Mouse (Mus musculus): Measurements from ENCODE around the gene Prkn.
A peak's percentile ranks its signal among the peaks of the same experiment; 100 is the strongest.

Gene Prkn

DNA sequence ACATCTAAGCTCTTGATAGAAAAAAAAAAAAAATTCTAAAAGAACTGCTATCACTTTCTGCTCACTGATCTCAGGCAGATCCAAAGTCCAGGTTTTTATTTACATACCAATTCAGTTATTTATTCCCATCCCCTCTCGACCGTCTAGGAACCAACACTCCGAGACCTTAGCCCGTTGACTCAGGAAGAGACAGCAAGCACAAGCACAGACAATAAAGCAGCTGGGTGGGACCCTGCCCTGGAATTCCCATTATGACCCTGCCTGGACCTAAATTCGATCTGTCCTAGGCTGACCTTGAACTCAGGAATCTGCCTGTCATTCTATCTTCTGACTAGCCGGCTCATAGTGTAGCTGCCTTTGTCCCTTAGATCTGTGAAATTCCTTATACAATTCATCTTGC lies 1218.9 kb downstream of the Prkn start:
- DNase-seq: no peak

DNA sequence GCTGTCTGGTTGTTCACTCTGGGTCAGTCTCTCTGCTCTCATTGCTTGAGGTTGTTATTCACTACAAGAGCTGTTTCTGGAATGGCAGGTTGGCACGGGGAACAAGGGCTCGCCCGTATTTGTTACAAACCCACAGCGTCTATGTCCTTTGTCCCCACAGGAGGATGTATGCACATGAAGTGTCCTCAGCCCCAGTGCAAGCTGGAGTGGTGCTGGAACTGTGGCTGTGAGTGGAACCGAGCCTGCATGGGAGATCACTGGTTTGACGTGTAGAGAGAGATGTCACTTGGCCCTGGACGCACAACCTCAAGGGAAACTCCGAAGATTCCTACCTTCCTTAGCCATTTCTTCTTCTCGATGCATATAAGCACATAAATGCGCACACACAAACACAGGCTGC lies 1221.2 kb downstream of the Prkn start:
- no peak for DNase-seq

DNA sequence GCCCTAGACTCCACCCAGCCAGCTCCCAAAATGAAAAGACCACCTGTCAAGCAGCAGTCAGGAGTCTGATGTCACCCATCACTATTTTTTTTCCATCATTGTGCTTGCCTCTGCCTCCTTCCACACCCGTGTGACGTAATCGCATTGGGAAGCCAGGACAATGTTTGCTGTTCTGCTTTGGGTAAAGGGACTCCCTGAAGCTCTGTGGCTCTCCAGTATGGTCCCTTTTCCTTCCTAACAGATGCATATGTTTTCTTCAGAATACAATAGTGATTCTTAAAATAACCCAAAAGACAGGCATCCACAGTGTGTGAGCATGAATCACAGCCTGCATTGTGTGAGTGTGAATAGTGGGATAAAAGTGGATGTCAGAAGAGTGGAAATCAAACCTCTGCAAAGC lies 1222.7 kb downstream of the Prkn start:
- DNase-seq: no peak

DNA sequence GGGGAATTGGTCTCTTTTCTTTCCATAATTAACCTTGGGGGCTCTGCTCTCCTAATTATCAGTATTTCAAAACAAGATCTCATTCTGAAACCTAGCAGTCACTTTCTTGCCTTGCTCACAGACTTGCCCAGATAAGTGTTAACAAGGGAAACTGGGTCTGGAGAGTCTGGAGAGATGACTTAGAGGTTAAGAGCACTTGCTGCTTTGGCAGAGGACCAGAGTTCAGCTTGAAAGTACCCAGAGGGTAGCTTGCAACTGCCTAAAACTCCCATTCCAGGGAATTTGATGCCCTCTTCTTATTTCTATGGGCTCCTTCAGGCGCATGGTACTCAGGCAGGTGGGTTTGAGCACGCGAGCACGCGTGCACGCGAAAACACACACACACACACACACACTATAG lies 1223.3 kb downstream of the Prkn start:
- DNase-seq: peak; percentile 67

DNA sequence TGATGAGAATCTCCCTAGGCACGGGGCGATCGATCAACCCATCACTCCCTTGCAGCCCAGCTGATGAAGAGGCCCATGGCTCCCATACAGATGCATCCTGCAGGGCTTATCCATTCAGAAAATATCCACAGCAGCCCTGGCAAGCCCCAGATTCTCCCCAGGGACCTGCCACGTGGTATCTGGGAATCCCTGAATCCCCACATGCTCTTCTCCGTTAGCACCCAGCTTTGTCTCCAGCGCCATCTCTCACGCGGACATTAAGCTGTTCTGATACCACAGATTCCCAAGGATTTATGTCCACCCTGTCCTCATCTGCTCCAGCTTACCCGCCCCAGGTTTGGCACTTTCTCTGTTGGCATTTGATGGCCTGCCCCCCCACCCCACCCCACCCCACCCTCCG lies 1225.9 kb downstream of the Prkn start:
- no peak for DNase-seq

DNA sequence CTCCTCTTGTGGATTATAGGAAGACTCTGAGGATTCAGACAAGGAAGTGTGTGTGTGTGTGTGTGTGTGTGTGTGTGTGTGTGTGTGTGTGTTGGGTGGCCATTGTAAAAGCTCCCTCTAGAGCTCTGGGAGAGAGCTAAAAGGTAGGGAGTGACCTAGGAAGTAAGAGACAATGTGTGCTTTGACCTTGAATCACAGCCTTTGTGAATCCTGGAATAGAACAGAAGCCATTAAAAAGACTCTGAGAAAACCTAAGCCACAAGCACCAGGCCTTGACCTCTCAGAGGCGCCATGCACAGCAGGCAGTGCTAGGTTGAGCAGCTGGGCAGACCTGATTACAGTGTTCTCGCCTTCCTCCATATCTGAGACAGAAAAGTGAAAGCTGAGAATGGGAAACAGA lies 1236.6 kb downstream of the Prkn start:
- no peak for DNase-seq

DNA sequence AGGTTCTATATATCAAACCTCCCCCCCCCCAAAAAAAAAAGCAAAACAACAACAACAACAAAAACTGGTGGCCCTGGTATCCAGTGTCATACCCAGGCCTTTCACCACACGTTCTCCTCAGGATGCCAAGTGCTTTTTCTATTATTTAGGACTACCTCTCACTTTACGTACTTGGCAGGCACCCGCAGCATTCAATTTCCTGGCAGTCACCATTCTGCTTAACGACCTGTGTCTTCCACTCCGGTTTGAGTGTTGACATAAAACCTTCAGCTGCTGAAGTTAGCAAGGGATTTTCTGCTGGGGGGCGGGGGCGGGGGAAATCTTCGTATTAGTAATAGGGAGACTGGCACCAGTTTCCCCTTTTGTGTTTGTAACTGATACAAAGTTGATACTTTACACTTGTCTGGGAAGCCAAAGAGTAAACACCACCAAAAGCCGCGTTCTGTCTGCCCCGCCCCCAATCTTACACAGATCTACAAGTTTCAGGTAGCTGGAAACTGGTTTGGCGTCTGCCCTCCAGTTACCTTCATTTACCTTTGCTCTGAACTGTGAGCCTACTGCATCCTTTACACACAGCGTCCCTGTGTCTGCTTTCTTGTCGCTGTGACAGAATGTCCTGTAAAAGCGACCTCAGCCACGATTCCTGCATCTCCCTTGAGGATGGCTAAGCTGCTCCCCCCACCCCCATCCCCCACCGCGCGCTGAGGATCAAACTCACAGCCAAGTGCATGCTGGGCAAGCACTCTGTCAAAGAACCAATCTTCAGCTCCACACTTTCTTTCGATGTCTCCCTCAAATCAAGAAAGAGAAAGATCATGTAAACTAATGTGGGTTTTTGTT lies 1240.7 kb downstream of the Prkn start:
- peak; percentile 45 for DNase-seq

DNA sequence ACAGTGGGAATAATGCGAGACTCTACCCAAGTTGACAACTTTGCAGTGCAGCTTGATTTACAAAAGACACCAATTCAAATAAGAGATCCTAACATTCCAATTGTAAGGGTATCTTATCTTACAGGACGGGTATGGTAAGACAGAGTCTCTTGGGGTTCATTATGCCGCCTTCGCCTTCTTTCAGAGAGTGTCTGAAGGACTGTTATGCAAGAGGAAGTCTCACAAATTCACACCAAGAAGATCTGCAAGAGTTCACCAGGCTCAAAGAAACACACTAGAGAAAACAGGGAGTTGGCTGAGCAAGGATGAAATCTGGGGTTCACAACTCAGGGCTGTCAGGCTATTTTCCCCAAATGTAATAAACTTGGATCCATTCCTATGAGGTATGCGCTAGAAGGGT lies 1242.0 kb downstream of the Prkn start:
- no peak for DNase-seq

DNA sequence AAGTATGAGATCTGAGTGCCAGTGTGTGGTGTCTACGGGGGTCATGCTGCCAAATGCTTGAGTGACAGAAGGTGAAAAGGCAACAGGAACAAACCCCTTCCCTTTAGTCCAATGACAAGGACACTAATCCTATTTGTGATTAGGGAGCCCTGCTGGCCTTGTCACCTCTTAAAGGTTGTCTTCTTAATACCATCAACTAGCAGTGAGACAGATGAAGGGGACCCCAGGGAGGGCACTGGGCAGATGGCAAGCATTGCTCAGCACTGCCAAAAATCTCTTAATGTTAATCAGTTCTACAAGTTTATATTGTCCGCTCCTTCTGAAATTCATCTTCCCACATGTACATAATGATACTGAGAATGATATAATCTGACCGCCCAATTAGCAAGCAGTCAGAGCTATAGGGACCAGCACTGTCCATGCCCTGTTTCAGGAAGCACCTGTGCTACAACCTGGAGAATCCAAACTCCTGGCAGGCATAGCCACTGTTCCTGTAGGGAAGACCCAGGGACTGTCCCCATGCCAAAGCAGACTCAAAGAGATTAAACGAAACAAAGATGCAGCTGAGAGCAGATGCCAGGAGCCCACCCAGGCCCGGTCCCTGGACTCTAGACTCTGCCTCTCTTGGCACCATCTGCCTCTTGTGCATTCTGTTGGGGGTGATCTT lies 1250.2 kb downstream of the Prkn start:
- no peak for DNase-seq

DNA sequence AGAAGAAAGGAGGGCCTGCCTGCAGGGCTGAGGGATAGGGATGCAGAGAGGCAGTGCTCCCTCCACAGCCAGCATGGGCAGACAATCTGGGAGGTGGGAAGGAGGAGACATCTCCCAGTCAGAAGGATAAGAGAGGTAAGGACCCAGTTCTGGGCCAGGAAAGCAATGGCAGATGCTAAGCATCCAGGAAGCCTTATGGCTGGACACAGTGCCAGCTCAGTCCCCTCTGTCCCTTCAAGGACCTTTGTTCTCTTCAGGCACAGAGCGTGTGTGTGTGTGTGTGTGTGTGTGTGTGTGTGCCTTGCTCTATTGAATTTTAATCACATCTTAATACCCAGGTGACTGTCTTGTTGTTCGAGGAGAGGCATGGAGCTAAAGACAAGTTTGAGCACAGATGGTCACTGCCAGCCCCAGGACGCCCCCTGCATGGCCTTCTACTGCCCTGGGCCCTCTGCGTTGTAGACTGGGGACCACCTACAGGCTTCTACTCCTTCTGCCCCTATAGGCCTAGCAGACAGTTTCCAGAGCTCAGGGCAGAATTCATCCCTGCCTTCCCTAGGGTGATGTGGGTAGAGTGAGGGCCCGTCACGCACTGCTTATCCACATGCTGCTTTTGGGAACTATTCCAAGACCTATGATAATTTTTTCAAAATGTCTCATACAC lies 1252.8 kb downstream of the Prkn start:
- no peak for DNase-seq

DNA sequence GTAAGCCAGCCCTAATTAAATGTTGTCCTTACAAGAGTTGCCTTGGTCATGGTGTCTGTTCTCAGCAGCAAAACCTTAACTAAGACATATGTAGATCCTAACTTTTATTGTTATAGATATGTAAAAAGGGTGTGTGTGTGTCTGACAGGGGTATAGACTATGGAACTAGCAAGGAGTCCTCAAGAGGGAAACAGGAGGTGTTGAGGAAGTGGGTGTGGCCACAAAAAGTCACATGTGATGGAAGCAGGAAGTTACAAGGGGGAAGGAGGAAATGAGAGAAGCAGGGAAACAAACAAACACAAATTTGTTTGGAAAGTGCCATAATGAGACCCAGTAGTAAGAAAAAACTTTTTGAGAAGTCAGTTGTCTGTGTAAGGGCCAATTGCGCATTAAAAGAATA lies 1253.8 kb downstream of the Prkn start:
- DNase-seq: no peak

DNA sequence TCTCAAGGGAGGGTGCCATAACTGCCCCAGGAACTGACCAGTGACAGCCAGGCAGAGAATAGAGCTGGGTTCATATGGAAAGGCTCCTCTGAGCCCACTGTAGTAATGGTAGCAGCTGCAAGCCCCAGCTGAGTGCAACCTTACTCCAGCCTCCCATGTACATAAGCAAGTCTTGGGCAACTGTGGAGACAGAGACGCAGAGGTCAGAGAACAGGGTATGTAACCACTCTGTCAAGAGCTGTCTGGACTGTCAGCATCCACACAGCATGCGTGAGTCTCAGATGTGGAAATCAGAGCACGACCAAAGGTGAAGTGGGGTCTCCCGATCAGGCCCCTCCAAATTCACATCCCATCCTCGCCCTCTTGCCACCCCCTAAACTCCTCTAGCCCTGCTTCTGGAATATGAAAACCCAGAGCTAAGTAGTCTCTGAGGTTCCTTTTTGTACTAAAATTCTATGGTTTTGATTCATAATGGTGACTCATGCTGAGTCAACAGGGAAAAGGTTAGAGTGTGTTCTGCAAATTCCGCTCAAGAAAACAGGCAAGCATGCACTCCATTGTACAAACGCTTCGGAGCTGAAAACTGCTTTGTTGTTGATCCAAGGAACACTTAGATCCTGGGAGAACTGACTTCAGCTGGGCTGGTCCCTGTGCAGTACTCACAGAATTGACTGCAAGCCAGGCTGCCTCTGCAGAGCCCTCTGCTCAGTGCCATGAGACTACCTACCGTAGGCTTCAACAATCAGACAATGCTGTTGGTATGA lies 1254.8 kb downstream of the Prkn start:
- DNase-seq: peak; percentile 55

DNA sequence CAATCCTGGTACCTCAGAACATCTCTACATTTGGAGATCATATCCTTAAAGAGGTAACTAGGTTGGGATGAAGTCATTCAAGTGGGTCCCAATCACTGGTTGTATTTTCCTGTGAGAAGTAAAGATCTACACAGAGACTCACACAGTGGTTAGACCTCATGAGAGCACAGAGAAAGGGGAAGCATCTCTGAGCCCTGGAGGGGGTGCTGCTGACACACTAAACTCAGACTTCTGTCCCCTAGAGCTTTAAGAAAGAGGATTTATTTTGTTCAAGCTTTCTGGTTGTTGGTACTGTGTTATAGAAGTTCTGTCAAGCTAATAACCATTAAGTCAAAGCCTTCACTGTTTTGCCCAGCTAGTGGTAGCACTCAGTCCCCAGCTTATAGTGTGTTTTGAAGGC lies 1259.2 kb downstream of the Prkn start:
- no peak for DNase-seq

DNA sequence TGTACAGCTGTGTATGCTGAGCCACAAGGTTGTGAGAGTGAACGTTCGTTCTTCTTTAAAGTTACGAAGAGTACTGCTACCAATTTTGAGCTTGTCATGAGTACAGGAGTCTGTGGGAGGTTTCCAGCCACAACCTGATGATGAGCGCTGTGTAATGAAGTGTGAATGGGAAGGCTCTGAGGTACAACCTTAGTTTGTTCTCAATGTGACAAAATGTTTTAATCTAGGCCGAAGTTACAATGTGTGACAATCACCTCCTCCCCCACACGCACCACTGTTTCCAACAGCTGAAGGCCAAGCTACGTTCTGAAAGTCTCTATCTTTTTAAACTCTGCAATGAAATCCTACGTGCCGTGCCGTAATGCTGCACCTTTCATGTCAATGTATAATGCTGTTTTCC lies 1262.1 kb downstream of the Prkn start:
- no peak for DNase-seq

DNA sequence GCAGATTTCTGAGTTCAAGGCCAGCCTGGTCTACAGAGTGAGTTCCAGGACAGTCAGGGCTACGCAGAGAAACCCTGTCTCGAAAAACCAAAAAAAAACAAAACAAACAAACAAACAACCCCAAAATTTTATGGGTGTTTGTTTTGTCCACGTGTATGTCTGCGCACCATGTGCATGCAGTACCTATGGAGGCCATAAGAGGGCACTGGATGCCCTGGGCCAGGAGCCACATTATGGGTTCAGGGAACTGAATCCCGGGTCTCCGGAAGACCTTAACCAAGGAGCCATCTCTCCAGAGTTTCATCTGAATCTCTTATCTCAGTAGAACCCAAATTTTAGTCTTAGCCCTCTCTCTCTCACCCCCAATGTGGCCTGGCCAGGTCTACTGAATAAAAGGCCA lies 1263.6 kb downstream of the Prkn start:
- DNase-seq: peak; percentile 30

DNA sequence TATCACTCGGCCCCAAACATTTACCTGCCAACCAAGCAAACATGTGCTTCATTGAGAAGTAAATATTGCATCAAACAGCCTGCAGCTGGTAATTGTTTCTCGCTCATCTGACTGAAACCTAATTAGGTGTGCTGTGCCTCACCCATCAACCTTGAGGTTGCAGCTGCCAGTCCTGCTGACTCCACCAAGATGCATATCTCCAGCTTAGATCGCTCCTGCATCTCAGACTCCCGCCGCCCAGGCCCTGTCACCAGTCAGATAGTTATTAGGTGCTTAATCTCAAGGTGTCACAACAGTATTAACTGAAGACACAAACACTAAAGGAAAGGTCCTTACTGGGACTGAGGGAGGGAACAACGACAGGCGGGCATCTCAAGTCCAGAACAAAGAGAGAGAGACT lies 1264.1 kb downstream of the Prkn start:
- DNase-seq: no peak

DNA sequence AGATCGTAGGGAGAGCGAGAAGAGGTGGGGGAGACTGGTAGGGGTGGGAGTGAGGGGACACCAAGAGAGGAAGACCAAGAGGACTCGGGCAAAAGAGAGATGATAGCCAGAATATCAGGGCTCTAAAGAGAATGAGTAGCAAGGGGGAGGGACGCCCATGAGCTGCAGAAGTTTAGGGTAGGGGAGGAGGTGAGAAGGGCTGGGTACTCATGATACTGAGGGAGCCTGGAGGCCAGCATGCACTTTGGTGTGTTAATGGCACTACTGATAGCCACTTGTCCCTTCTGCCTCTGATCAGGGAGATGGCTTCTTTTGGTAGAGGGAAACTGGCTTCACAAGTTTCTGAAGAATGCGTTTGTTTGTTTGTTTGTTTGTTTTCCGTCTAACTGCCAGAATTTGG lies 1264.5 kb downstream of the Prkn start:
- no peak for DNase-seq

DNA sequence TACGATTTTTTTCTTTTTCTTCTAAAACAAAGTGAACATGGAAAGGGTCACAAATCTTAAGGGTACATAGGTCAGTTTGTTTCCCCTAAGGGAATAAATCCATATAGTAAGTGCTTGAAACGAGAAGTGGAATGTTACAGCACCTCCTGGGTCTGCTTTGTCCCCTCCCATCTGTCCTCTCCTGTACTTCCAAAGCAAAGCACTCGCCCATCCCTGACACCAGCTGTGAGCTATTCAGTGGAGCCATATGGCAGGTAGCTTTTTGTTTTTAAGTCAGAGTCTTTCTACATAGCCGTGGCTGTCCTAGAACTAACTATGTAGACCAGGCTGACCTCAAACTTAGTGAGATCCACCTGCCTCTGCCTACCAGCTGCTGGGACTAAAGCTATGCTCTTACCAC lies 1266.1 kb downstream of the Prkn start:
- DNase-seq: no peak
